Mouse (Mus musculus) midbrain, embryonic 14.5 days (tissue): ENCODE data around the gene Gm9945. TPM values are rescaled to one million over a fixed set of nuclear protein-coding genes. Genes with fewer than 3 reads are reported as not detected.
A peak's percentile ranks its signal among the peaks of the same experiment; 100 is the strongest.

ENCODE experiments used
- ATAC-seq: fragments of 200-750 bp; cut with Nextera tagmentation; 2 replicates; pipeline ENCODE4 v1.8.0; 2017; ENCODE audit warnings: moderate number of reproducible peaks, moderate library complexity; ENCODE audit not compliant: low FRiP score, low TSS enrichment
- DNase-seq: peaks from one replicate; pipeline ENCODE4 v3.0.0-alpha.2; 2015
- H3K27ac ChIP-seq: fragments of 300-500 bp; sonication (generic); replicated peaks from 2 replicates; pipeline ENCODE4 v1.5.1; 2014; ENCODE audit warnings: mild to moderate bottlenecking, low read depth, low read length, moderate library complexity
- H3K27me3 ChIP-seq: fragments of 300-500 bp; sonication (generic); 2 replicates; pipeline ENCODE4 v1.6.1; 2014; ENCODE audit warnings: low read length, control low read depth, mixed read lengths; ENCODE audit not compliant: control insufficient read depth, insufficient read depth
- H3K36me3 ChIP-seq: fragments of 300-500 bp; sonication (generic); 2 replicates; pipeline ENCODE4 v1.6.1; 2014; ENCODE audit warnings: low read length, control low read depth; ENCODE audit not compliant: control insufficient read depth, insufficient read depth
- H3K4me1 ChIP-seq: fragments of 300-500 bp; sonication (generic); 2 replicates; pipeline ENCODE4 v1.6.1; 2014; ENCODE audit warnings: mild to moderate bottlenecking, antibody characterized with exemption, low read length, control low read depth; ENCODE audit not compliant: control insufficient read depth, insufficient read depth
- H3K4me2 ChIP-seq: fragments of 300-500 bp; sonication (generic); 2 replicates; pipeline ENCODE4 v1.6.1; 2014; ENCODE audit warnings: mild to moderate bottlenecking, low read length, moderate library complexity
- H3K4me3 ChIP-seq: fragments of 300-500 bp; sonication (generic); replicated peaks from 2 replicates; pipeline ENCODE4 v1.5.1; 2014; ENCODE audit warnings: low read depth, low read length
- H3K9ac ChIP-seq: fragments of 300-500 bp; sonication (generic); replicated peaks from 2 replicates; pipeline ENCODE4 v1.6.1; 2014; ENCODE audit warnings: mild to moderate bottlenecking, low read length, moderate library complexity
- H3K9me3 ChIP-seq: fragments of 300-500 bp; sonication (generic); 2 replicates; pipeline ENCODE4 v1.6.1; 2016; ENCODE audit warnings: low read length, control low read depth, mixed read lengths; ENCODE audit not compliant: control insufficient read depth
- WGBS: fragments of 180-500 bp; shearing (Covaris S2); extraction: QIAGEN DNeasy Blood & Tissue Kit; methylation state at CpG from one replicate; pipeline ENCODE4 v1.1.7; 2014; 5-methylcytosine and 5-hydroxymethylcytosine counted together
- polyA plus RNA-seq: library from polyadenylated mRNA; unstranded; fragments of >200 nt; fragmentation: Nextera tagmentation; extraction: Ambion mirVana; gene quantifications from 2 replicates; pipeline ENCODE4 v1.2.1, GENCODE M21; 2014

Gene Gm9945
- polyA plus RNA-seq, 1 experiment from 2014 or later: not detected

GRCm38 (mm10) chr11:53507098-53507805, 27.3 kb downstream of the Gm9945 start:
- Histone ChIP-seq H3K27me3 (no peaks in the 10 kb centered on the region), H3K27ac (no peak overlapping the region), H3K9me3 (no peaks in the 10 kb centered on the region), H3K36me3 (no peaks in the 10 kb centered on the region), H3K4me3 (no peak overlapping the region), H3K4me1 (no peaks in the 10 kb centered on the region), H3K4me2 (no peak overlapping the region), H3K9ac (no peak overlapping the region)
- DNase-seq (no peak), ATAC-seq (no peak)
- 89% methylated on average over 9 of the region's 9 CpGs for WGBS

- ATAC-seq: no peak
- no peak for DNase-seq
- H3K27ac ChIP-seq: no peak overlapping the region
- WGBS: 58% methylated on average over 7 of the region's 7 CpGs
- no peak overlapping the region for H3K4me3 ChIP-seq
- no peaks in the 10 kb centered on the region for H3K27me3 ChIP-seq
- H3K4me1 ChIP-seq: no peaks in the 10 kb centered on the region
- H3K9me3 ChIP-seq: no peaks in the 10 kb centered on the region
- no peaks in the 10 kb centered on the region for H3K36me3 ChIP-seq
- H3K9ac ChIP-seq: no peak overlapping the region
- H3K4me2 ChIP-seq: no peak overlapping the region
Measured at GRCm38 (mm10) chr11:53508152-53508551, 28.2 kb downstream of the Gm9945 start.

- 61% methylated on average over 3 of the region's 3 CpGs for WGBS
- Histone ChIP-seq H3K4me1 (no peaks in the 10 kb centered on the region), H3K27ac (no peak overlapping the region), H3K36me3 (no peaks in the 10 kb centered on the region), H3K9ac (no peak overlapping the region), H3K27me3 (no peaks in the 10 kb centered on the region), H3K4me2 (no peak overlapping the region), H3K4me3 (no peak overlapping the region), H3K9me3 (no peaks in the 10 kb centered on the region)
- DNase-seq (no peak), ATAC-seq (no peak)
Measured at GRCm38 (mm10) chr11:53508591-53508990, 28.6 kb downstream of the Gm9945 start.

- Histone ChIP-seq H3K4me1 (no peaks in the 10 kb centered on the region), H3K36me3 (no peaks in the 10 kb centered on the region), H3K27ac (no peak overlapping the region), H3K9ac (no peak overlapping the region), H3K9me3 (no peaks in the 10 kb centered on the region), H3K4me2 (no peak overlapping the region), H3K4me3 (no peak overlapping the region), H3K27me3 (no peaks in the 10 kb centered on the region)
- DNase-seq: no peak
- ATAC-seq: no peak
- WGBS: 61% methylated on average over 5 of the region's 5 CpGs
Measured at GRCm38 (mm10) chr11:53510351-53510750, 30.4 kb downstream of the Gm9945 start.

- WGBS: 55% methylated on average over 8 of the region's 8 CpGs
- no peak overlapping the region for H3K4me3 ChIP-seq
- no peak overlapping the region for H3K9ac ChIP-seq
- H3K4me2 ChIP-seq: no peak overlapping the region
- H3K27me3 ChIP-seq: 0 out of 2 replicates have a peak, but pooled peaks cover 8% of the 10 kb centered on the region
- H3K9me3 ChIP-seq: no peaks in the 10 kb centered on the region
- DNase-seq: no peak
- H3K27ac ChIP-seq: no peak overlapping the region
- ATAC-seq: no peak
- peaks cover 15% of the 10 kb centered on the region for H3K4me1 ChIP-seq
- H3K36me3 ChIP-seq: no peaks in the 10 kb centered on the region
Measured at GRCm38 (mm10) chr11:53516775-53517627, 37.0 kb downstream of the Gm9945 start.

- H3K9ac ChIP-seq: no peak overlapping the region
- H3K9me3 ChIP-seq: no peaks in the 10 kb centered on the region
- no peaks in the 10 kb centered on the region for H3K36me3 ChIP-seq
- DNase-seq (no peak), ATAC-seq (no peak)
- no peak overlapping the region; the same call in 1 of the 2 replicates for H3K27ac ChIP-seq
- 0 out of 2 replicates have a peak, but pooled peaks cover 8% of the 10 kb centered on the region for H3K27me3 ChIP-seq
- peak overlapping the region; percentile 76; the same call in 1 of the 2 replicates for H3K4me2 ChIP-seq
- WGBS: 55% methylated on average over 5 of the region's 5 CpGs
- peak overlapping the region; percentile 50; the same call in 1 of the 2 replicates for H3K4me3 ChIP-seq
- H3K4me1 ChIP-seq: peaks cover 15% of the 10 kb centered on the region
Measured at GRCm38 (mm10) chr11:53518759-53519158, 38.8 kb downstream of the Gm9945 start.

- Histone ChIP-seq H3K4me1 (peaks cover 15% of the 10 kb centered on the region), H3K36me3 (no peaks in the 10 kb centered on the region), H3K27me3 (0 out of 2 replicates have a peak, but pooled peaks cover 8% of the 10 kb centered on the region), H3K4me3 (peak within 1 kb of the TSS; percentile 50), H3K4me2 (peak within 1 kb of the TSS; percentile 76), H3K9ac (peak within 1 kb of the TSS; percentile 66), H3K27ac (peak within 1 kb of the TSS; percentile 8), H3K9me3 (no peaks in the 10 kb centered on the region)
- 3% methylated on average over 79 of the region's 79 CpGs for whole genome bisulfite sequencing
- ATAC-seq (peak; percentile 82), DNase-seq (peak; percentile 83)
Measured at GRCm38 (mm10) chr11:53519207-53520121, 39.5 kb downstream of the Gm9945 start, which contains the start of gene Sept8. Sept8 (plus strand) TSS chr11:53519257.
